Mouse (Mus musculus): Measurements from ENCODE around the gene Lyrm1. TPM values are rescaled to one million over a fixed set of nuclear protein-coding genes. Genes with fewer than 3 reads are reported as not detected.

The Lyrm1 gene
- polyA plus RNA-seq, 1 experiment from 2014 or later = 23.7 TPM

DNA sequence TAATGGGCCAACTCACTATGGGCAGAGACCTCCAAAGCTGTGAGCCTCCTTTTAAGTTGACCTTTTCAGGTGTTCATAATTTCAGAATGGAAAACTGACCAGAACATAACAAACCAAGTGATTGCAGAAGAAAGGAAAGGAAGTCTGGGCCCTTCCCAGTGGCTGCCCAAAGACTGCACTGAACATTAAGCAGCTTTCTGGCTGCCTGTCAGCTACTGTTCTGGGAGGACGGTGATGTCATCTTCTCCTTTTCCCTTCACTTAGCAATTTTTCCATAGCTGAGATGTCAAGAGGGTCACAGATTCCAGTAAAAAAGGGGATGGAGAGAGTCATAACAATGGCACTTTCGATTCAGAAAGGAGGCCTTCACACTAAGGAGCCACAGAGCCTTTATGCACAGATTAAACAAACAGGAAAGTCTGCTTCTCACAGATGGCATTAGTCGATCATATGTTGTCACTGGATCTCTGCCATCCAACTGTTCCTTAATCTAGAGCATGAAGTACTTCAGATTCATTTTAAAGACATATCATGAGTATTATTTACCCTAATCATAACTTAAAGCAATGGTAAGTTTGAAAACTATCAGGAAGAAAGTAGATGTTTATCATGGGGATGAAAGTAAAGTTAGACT is 89.7 kb downstream of the Lyrm1 start:
- no peaks in the 10 kb centered on the region for H3K9me3 ChIP-seq (ENCODE audit: control insufficient read depth, low read length)
- no peak for ATAC-seq (ENCODE audit: low FRiP score, low TSS enrichment)
- H3K9ac ChIP-seq (replicated peaks; ENCODE audit: low read length) = no peak overlapping the region
- no peaks in the 10 kb centered on the region for H3K4me1 ChIP-seq (ENCODE audit: control insufficient read depth, insufficient read depth, low read length)
- 77% methylated on average over 3 of the region's 3 CpGs for WGBS
- no peak overlapping the region for H3K4me2 ChIP-seq (ENCODE audit: low read length)
- no peak for DNase-seq
- H3K36me3 ChIP-seq (ENCODE audit: control insufficient read depth, insufficient read depth, low read length) = no peaks in the 10 kb centered on the region
- H3K27ac ChIP-seq (replicated peaks; ENCODE audit: low read depth, low read length) = no peak overlapping the region
- H3K4me3 ChIP-seq (replicated peaks; ENCODE audit: low read depth, low read length) = no peak overlapping the region
- no peaks in the 10 kb centered on the region for H3K27me3 ChIP-seq (ENCODE audit: control insufficient read depth, insufficient read depth, low read length)

GRCm38 (mm10) chr7:119997066-119997465 is 101.4 kb downstream of the Lyrm1 start:
- Histone ChIP-seq H3K36me3 (ENCODE audit: control insufficient read depth, insufficient read depth, low read length) (no peaks in the 10 kb centered on the region), H3K4me1 (ENCODE audit: control insufficient read depth, insufficient read depth, low read length) (no peaks in the 10 kb centered on the region), H3K4me3 (replicated peaks; ENCODE audit: low read depth, low read length) (no peak overlapping the region), H3K27me3 (ENCODE audit: control insufficient read depth, insufficient read depth, low read length) (no peaks in the 10 kb centered on the region), H3K9ac (replicated peaks; ENCODE audit: low read length) (no peak overlapping the region), H3K9me3 (ENCODE audit: control insufficient read depth, low read length) (no peaks in the 10 kb centered on the region), H3K4me2 (ENCODE audit: low read length) (no peak overlapping the region), H3K27ac (replicated peaks; ENCODE audit: low read depth, low read length) (no peak overlapping the region)
- no peak for DNase-seq
- WGBS = 78% methylated on average over 6 of the region's 6 CpGs
- ATAC-seq (ENCODE audit: low FRiP score, low TSS enrichment) = no peak

Other genes with a start within 250 kb of the Lyrm1 start
- gene Acsm4, start 205.8 kb upstream of the Lyrm1 start, polyA plus RNA-seq (2014; fragmentation: Nextera tagmentation; extraction: Ambion mirVana) = not detected in 2 replicates
- gene Thumpd1, start 175.1 kb upstream of the Lyrm1 start, polyA plus RNA-seq (2014; fragmentation: Nextera tagmentation; extraction: Ambion mirVana) = 71.3 and 94.4 TPM in 2 replicates
- 0.34 TPM in 1 of 2 replicates, not detected in the other for gene Acsm3, start 134.9 kb upstream of the Lyrm1 start, polyA plus RNA-seq (2014; fragmentation: Nextera tagmentation; extraction: Ambion mirVana)
- 9.4 and 11.6 TPM in 2 replicates for gene Rexo5, start 101.9 kb upstream of the Lyrm1 start, polyA plus RNA-seq (2014; fragmentation: Nextera tagmentation; extraction: Ambion mirVana)
- gene Eri2, start 101.8 kb upstream of the Lyrm1 start, polyA plus RNA-seq (2014; fragmentation: Nextera tagmentation; extraction: Ambion mirVana) = 19.2 and 25.5 TPM in 2 replicates
- gene Dcun1d3, start 437 bp downstream of the Lyrm1 start, polyA plus RNA-seq (2014; fragmentation: Nextera tagmentation; extraction: Ambion mirVana) = 12.2 and 15.1 TPM in 2 replicates
- gene Dnah3, start 199.4 kb downstream of the Lyrm1 start, polyA plus RNA-seq (2014; fragmentation: Nextera tagmentation; extraction: Ambion mirVana) = 0.04 TPM in 1 of 2 replicates, not detected in the other
- 9.5 and 33.7 TPM in 2 replicates for gene Tmem159, start 206.5 kb downstream of the Lyrm1 start, polyA plus RNA-seq (2014; fragmentation: Nextera tagmentation; extraction: Ambion mirVana)
- not detected in 2 replicates for gene Zp2, start 249.4 kb downstream of the Lyrm1 start, polyA plus RNA-seq (2014; fragmentation: Nextera tagmentation; extraction: Ambion mirVana)